Mouse (Mus musculus) bone marrow macrophage, adult 2 months (primary cell): ENCODE results near the gene BC029722.
A peak's percentile ranks its signal among the peaks of the same experiment; 100 is the strongest.

ENCODE experiments used
- CTCF ChIP-seq: IDR thresholded peaks from 2 replicates; pipeline ENCODE4 v1.5.1; 2012; ENCODE audit warnings: low read depth, mild to moderate bottlenecking, low read length, moderate library complexity
- POLR2A ChIP-seq: IDR thresholded peaks from 2 replicates; pipeline ENCODE4 v1.6.1; 2012; ENCODE audit warnings: mild to moderate bottlenecking, low read depth, low read length, borderline replicate concordance

- TF ChIP-seq CTCF (peak; percentile 14; the same call in 1 of the 2 replicates), POLR2A (peak; percentile 59; the same call in 1 of the 2 replicates)
Observed at GRCm38 (mm10) chr2:155818596-155819391, 432 bp downstream of the BC029722 start.
